Mouse (Mus musculus): ENCODE measurements around the gene Rab31.

DNA sequence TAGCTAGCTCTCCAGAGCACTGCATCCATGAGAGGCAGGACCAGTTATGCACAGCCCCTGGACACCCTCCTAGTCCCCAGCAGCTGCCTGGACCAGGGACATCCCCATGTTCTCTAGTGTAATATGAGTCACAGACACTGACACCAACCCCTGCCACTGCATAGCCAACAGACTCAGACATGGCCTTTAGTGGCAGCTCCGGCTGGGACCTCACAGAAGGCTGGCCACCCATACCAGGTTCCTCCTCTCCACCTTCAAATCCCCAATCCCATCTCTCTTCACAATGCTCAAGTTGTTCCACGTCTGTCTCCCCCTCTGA, 123.4 kb downstream of the Rab31 start:
- no peak for TF ChIP-seq CTCF (IDR thresholded peaks at IDR 0.05; ENCODE audit: borderline replicate concordance, extremely low read depth, insufficient read depth, insufficient read length)
- no peak for TF ChIP-seq POLR2A (IDR thresholded peaks at IDR 0.05; ENCODE audit: borderline replicate concordance, extremely low read depth, insufficient read depth, insufficient read length, poor library complexity, severe bottlenecking)

Measured in brain, embryonic 14.5 days (tissue).